Mouse (Mus musculus) embryonic facial prominence, embryonic 14.5 days (tissue): ENCODE results near the gene Rbm6. TPM values are rescaled to one million over a fixed set of nuclear protein-coding genes. Genes with fewer than 3 reads are reported as not detected.
A peak's percentile ranks its signal among the peaks of the same experiment; 100 is the strongest.

Experiments
- ATAC-seq: fragments of 200-750 bp; cut with Nextera tagmentation; 2 replicates; pipeline ENCODE4 v1.8.0; 2017; ENCODE audit warnings: low read depth, moderate number of reproducible peaks, moderate TSS enrichment
- DNase-seq: peaks from one replicate; pipeline ENCODE4 v3.0.0-alpha.2; 2015; ENCODE audit warnings: low spot score
- H3K27ac ChIP-seq: fragments of 300-500 bp; sonication (generic); replicated peaks from 2 replicates; pipeline ENCODE4 v1.5.1; 2014; ENCODE audit warnings: low read depth, mild to moderate bottlenecking, low read length, moderate library complexity
- H3K27me3 ChIP-seq: fragments of 300-500 bp; sonication (generic); replicated peaks from 2 replicates; pipeline ENCODE4 v1.6.1; 2014; ENCODE audit warnings: low read length; ENCODE audit not compliant: control insufficient read depth, insufficient read depth
- H3K36me3 ChIP-seq: fragments of 300-500 bp; sonication (generic); 2 replicates; pipeline ENCODE4 v1.6.1; 2014; ENCODE audit warnings: low read length, mixed read lengths; ENCODE audit not compliant: control insufficient read depth, insufficient read depth
- H3K4me1 ChIP-seq: fragments of 300-500 bp; sonication (generic); 2 replicates; pipeline ENCODE4 v1.6.1; 2014; ENCODE audit warnings: antibody characterized with exemption, low read length; ENCODE audit not compliant: control insufficient read depth, insufficient read depth
- H3K4me2 ChIP-seq: fragments of 300-500 bp; sonication (generic); 2 replicates; pipeline ENCODE4 v1.6.1; 2014; ENCODE audit warnings: low read depth, mild to moderate bottlenecking, low read length, moderate library complexity, mixed read lengths
- H3K4me3 ChIP-seq: fragments of 300-500 bp; sonication (generic); 2 replicates; pipeline ENCODE4 v1.5.1; 2014; ENCODE audit warnings: low read depth, mild to moderate bottlenecking, low read length
- H3K9ac ChIP-seq: fragments of 300-500 bp; sonication (generic); 2 replicates; pipeline ENCODE4 v1.6.1; 2014; ENCODE audit warnings: low read depth, mild to moderate bottlenecking, low read length, moderate library complexity, mixed read lengths
- H3K9me3 ChIP-seq: fragments of 300-500 bp; sonication (generic); 2 replicates; pipeline ENCODE4 v1.6.1; 2016; ENCODE audit warnings: low read length; ENCODE audit not compliant: control insufficient read depth
- WGBS: fragments of 180-500 bp; shearing (Covaris S2); extraction: QIAGEN DNeasy Blood & Tissue Kit; methylation state at CpG from one replicate; pipeline ENCODE4 v1.1.7; 2014; 5-methylcytosine and 5-hydroxymethylcytosine counted together
- polyA plus RNA-seq: library from polyadenylated mRNA; unstranded; fragments of >200 nt; fragmentation: Nextera tagmentation; extraction: Ambion mirVana; gene quantifications from 2 replicates; pipeline ENCODE4 v1.2.1, GENCODE M21; 2014

Gene Rbm6
- polyA plus RNA-seq, 1 experiment from 2014 or later: 52.2 TPM

DNA sequence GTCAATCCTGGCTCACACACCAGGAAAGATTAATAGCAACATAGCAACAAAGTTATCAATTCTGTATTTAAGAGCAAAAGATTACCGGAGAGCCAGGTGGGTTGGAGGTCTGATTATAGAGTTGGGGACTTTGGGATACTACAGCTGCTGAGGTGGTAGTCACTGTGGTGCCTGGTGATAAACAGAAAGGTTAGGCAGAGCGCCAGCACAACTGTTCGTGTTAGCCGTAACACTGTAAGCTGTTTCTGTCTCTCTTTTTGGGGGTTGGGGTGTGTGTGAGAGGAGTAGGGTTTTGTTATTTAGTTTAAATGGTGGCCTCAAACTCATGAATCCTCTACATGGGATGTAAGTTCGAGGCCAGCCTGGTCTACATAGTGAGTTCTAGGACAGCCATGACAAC, 122.7 kb downstream of the Rbm6 start:
- H3K4me2 ChIP-seq: no peak overlapping the region
- H3K4me3 ChIP-seq: no peak overlapping the region
- H3K27me3 ChIP-seq: no peaks in the 10 kb centered on the region
- ATAC-seq: no peak
- WGBS: 92% methylated on average over 5 of the region's 5 CpGs
- DNase-seq: no peak
- H3K9ac ChIP-seq: no peak overlapping the region
- no peak overlapping the region for H3K27ac ChIP-seq
- peaks cover 96% of the 10 kb centered on the region for H3K36me3 ChIP-seq
- peaks cover 9% of the 10 kb centered on the region; the same call in 1 of the 2 replicates for H3K9me3 ChIP-seq
- H3K4me1 ChIP-seq: no peaks in the 10 kb centered on the region

DNA sequence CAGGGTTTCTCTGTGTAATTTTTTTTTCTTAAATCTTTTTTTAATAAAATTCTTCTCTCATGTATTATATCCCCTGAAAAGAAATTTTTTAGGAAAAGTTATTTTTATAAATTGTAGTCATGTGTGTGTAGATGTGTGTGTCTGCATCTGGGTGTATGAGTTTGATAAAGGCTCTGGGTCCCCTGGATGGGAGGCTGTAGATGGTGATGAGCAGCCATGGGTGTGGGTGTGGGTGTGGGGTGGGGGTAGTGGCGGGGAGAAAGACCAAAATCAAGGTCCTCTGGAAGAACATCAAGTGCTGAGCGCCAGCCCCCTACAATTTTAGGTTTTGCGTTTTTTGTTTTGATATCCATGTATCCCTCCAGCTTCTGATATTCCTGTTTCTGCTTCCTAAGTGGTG, 125.0 kb downstream of the Rbm6 start:
- no peaks in the 10 kb centered on the region for H3K4me1 ChIP-seq
- peaks cover 97% of the 10 kb centered on the region for H3K36me3 ChIP-seq
- no peak overlapping the region for H3K27ac ChIP-seq
- 100% methylated on average over 3 of the region's 3 CpGs for WGBS
- peaks cover 9% of the 10 kb centered on the region; the same call in 1 of the 2 replicates for H3K9me3 ChIP-seq
- H3K27me3 ChIP-seq: no peaks in the 10 kb centered on the region
- DNase-seq (no peak), ATAC-seq (no peak)
- no peak overlapping the region for H3K4me2 ChIP-seq
- no peak overlapping the region for H3K4me3 ChIP-seq
- no peak overlapping the region for H3K9ac ChIP-seq

DNA sequence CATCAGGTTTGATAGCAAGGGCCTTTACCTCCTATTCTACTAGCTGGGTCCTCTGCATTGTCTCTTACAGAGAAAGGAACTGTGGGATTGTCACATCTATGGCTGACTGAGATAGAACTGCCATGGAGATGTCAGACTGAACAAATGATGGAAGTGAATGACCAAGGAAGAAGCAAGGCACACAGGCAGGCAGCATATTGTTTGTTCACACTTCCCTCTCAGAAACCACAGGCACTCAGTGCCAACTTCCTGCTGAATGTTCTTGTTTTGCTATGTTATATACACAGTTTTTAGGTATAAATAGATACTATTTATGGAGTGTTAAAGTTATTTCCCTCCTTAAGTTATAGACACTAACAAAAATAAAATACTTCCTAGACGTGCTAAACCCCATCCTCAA, 125.7 kb downstream of the Rbm6 start:
- DNase-seq (no peak), ATAC-seq (no peak)
- Histone ChIP-seq H3K9me3 (peaks cover 9% of the 10 kb centered on the region; the same call in 1 of the 2 replicates), H3K27ac (no peak overlapping the region), H3K9ac (no peak overlapping the region), H3K36me3 (peaks cover 98% of the 10 kb centered on the region), H3K4me2 (no peak overlapping the region), H3K27me3 (no peaks in the 10 kb centered on the region), H3K4me3 (no peak overlapping the region), H3K4me1 (no peaks in the 10 kb centered on the region)
- 96% methylated on average over 1 of the region's 1 CpGs for WGBS

DNA sequence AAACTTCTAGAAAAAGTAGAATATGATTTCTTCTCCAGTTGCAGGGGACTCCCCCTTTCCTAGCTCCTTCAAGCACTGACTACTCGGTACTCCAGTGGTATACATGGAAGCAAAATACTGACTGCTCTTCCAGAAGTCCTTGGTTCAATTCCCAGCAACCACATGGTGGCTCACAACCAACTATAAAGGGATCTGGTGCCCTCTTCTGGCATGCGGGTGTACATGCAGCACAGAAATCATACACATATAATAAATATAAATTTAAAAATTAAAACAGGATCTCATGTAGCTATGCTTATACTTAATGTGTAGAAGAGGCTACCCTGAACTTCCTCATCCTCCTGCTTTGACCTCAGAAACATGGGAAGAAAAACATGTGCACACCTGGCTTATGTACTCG, 126.4 kb downstream of the Rbm6 start:
- no peak for ATAC-seq
- H3K27ac ChIP-seq: no peak overlapping the region
- H3K4me2 ChIP-seq: no peak overlapping the region
- peaks cover 98% of the 10 kb centered on the region for H3K36me3 ChIP-seq
- no peaks in the 10 kb centered on the region for H3K27me3 ChIP-seq
- WGBS: 97% methylated on average over 3 of the region's 3 CpGs
- DNase-seq: no peak
- H3K4me3 ChIP-seq: no peak overlapping the region
- H3K9ac ChIP-seq: no peak overlapping the region
- H3K4me1 ChIP-seq: no peaks in the 10 kb centered on the region
- peaks cover 9% of the 10 kb centered on the region; the same call in 1 of the 2 replicates for H3K9me3 ChIP-seq

DNA sequence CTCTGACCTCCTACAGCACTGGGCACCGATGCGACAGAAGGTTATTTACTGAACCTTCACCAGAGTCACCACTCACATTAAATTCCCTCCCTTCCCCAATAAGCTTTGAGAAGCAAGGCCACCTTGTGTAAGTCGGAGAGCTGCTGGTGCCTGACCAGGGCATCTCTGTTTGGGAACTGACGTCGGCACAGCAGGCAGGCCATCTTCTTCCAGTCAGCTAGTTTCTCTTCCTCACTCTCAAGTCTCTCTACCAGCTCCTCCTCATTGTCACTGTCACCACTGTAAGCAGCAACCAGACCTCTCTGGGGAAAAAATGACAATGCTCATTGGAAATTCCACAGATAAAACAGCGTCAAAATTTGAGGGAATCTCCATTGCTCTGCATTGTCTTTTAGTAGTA, 129.0 kb downstream of the Rbm6 start:
- DNase-seq (no peak), ATAC-seq (no peak)
- WGBS: 90% methylated on average over 6 of the region's 6 CpGs

DNA sequence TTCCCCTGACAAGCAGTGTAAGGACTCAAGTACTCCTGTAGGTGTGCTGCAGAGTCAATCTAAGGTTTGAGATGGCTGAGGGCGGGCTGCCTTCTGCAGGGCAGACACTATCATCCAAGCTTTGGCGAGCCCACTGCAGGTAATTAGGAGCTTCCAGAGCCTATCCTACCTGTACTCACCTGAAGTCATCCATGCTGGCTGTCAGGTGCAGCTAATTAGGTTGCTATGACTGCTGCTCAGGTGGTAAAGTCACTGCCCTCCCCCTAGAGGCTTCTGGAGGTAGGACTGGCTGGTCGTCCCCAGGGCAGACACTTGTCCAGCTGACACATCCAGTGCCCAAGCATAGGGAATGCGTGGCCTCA, 134.2 kb downstream of the Rbm6 start:
- WGBS: 56% methylated on average over 4 of the region's 4 CpGs
- Histone ChIP-seq H3K4me1 (peaks cover 25% of the 10 kb centered on the region), H3K27ac (no peak overlapping the region)

More for the DNA sequence above, 129.0 kb downstream of the Rbm6 start:
- no peaks in the 10 kb centered on the region for H3K4me1 ChIP-seq
- H3K4me3 ChIP-seq: no peak overlapping the region
- no peak overlapping the region for H3K4me2 ChIP-seq
- peaks cover 9% of the 10 kb centered on the region; the same call in 1 of the 2 replicates for H3K9me3 ChIP-seq
- H3K9ac ChIP-seq: no peak overlapping the region
- H3K27me3 ChIP-seq: no peaks in the 10 kb centered on the region
- no peak overlapping the region for H3K27ac ChIP-seq
- H3K36me3 ChIP-seq: peaks cover 98% of the 10 kb centered on the region

DNA sequence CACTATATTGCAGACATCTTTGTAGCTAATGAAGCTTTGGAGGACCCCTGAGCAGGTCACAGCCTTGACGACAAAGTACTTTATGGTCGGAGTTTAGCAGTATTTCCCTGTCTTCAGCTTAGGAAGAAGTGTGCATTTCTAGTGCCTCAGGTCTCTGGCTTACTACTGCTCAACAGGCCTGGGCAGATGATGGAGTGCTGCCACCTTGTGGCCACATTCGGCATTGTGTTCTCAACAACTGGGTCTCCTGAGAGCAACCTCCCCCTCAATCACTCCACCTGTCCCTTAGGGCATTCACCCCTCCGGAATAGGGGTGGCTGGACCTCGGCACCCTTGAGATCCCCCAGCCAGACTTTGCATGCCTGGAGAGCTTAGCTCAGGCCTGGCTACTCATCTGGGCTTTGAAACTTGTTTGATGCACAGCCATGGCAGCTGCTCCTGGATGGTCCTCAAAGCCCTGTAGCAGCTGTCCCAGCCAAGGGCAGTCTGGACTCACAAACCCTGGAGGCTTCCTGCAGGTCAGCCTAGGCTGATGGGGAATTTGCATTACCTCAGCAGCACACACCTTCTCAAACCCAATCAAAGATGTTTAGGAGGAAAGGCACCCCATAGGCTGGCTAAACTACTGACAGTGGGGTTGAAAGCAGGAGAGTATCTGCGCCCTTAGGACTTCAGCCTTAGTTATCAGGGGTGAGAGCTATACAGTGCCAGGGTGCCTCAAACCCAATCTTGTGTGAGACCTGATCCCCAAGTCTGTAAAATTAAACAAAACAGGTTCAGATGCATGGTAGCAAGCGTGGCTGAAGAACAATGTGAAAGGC, 134.8 kb downstream of the Rbm6 start:
- Histone ChIP-seq H3K4me3 (no peak overlapping the region), H3K9ac (no peak overlapping the region), H3K36me3 (peaks cover 47% of the 10 kb centered on the region), H3K4me2 (no peak overlapping the region), H3K9me3 (no peaks in the 10 kb centered on the region), H3K4me1 (peaks cover 25% of the 10 kb centered on the region), H3K27ac (no peak overlapping the region), H3K27me3 (no peaks in the 10 kb centered on the region)
- 20% methylated on average over 7 of the region's 7 CpGs for WGBS
- ATAC-seq (peak; percentile 61), DNase-seq (peak; percentile 88)

More for the DNA sequence above, 134.2 kb downstream of the Rbm6 start:
- no peak overlapping the region for H3K4me3 ChIP-seq
- no peak overlapping the region for H3K9ac ChIP-seq
- no peaks in the 10 kb centered on the region for H3K9me3 ChIP-seq
- H3K36me3 ChIP-seq: peaks cover 53% of the 10 kb centered on the region
- DNase-seq (no peak), ATAC-seq (peak; percentile 21)
- no peak overlapping the region for H3K4me2 ChIP-seq
- H3K27me3 ChIP-seq: no peaks in the 10 kb centered on the region

DNA sequence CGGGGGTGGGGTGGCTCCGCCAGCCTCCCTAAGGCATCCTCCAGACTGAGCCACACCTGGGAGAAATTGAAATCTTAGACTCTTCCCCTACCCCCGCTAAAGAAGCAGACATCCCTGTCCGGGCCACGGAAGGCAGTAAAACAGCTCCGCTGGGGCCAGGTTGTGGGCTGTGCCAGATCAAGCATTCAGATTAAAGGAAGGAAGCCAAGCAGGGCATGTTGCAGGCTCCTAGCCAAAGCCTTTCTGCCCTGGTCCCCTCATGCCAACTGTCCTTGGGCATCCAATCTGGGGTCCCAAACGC, 136.9 kb downstream of the Rbm6 start:
- peak overlapping the region; percentile 48; the same call in 1 of the 2 replicates for H3K9ac ChIP-seq
- peak overlapping the region; percentile 91 for H3K27ac ChIP-seq
- ATAC-seq: peak; percentile 70
- peaks cover 26% of the 10 kb centered on the region for H3K36me3 ChIP-seq
- peak overlapping the region; percentile 23 for H3K4me3 ChIP-seq
- no peaks in the 10 kb centered on the region for H3K27me3 ChIP-seq
- DNase-seq: peak; percentile 85
- peaks cover 25% of the 10 kb centered on the region for H3K4me1 ChIP-seq
- WGBS: 0% methylated on average over 7 of the region's 7 CpGs
- H3K4me2 ChIP-seq: peak overlapping the region; percentile 53
- no peaks in the 10 kb centered on the region for H3K9me3 ChIP-seq
